Mouse (Mus musculus): ENCODE measurements around the gene Scaf8. TPM values are rescaled to one million over a fixed set of nuclear protein-coding genes. Genes with fewer than 3 reads are reported as not detected.

Scaf8 gene
- polyA plus RNA-seq, 1 experiment from 2014 or later: 23.4 TPM

GRCm38 (mm10) chr17:3218916-3219315 is 104.1 kb downstream of the Scaf8 start:
- no peak overlapping the region for H3K4me3 ChIP-seq
- H3K27me3 ChIP-seq (replicated peaks; ENCODE audit: low read depth, poor library complexity, severe bottlenecking): no peaks in the 10 kb centered on the region
- no peak for DNase-seq (ENCODE audit: low spot score)
- no peaks in the 10 kb centered on the region; the same call in 1 of the 2 replicates for H3K4me1 ChIP-seq
- peaks cover 44% of the 10 kb centered on the region for H3K36me3 ChIP-seq (replicated peaks)
- 69% methylated on average over 5 of the region's 5 CpGs for WGBS
- H3K9me3 ChIP-seq: no peaks in the 10 kb centered on the region
- no peak overlapping the region for H3K27ac ChIP-seq (replicated peaks)

- Histone ChIP-seq H3K4me3 (no peak overlapping the region), H3K4me1 (no peaks in the 10 kb centered on the region; the same call in 1 of the 2 replicates), H3K27me3 (replicated peaks; ENCODE audit: low read depth, poor library complexity, severe bottlenecking) (no peaks in the 10 kb centered on the region), H3K36me3 (replicated peaks) (peaks cover 33% of the 10 kb centered on the region), H3K27ac (replicated peaks) (no peak overlapping the region), H3K9me3 (no peaks in the 10 kb centered on the region)
- DNase-seq (ENCODE audit: low spot score): no peak
- 72% methylated on average over 11 of the region's 11 CpGs for WGBS
These were observed 105.4 kb downstream of the Scaf8 start for GRCm38 (mm10) chr17:3220201-3220600.

- Histone ChIP-seq H3K27me3 (replicated peaks; ENCODE audit: low read depth, poor library complexity, severe bottlenecking) (no peaks in the 10 kb centered on the region), H3K4me1 (no peaks in the 10 kb centered on the region; the same call in 1 of the 2 replicates), H3K27ac (replicated peaks) (no peak overlapping the region), H3K9me3 (no peaks in the 10 kb centered on the region), H3K4me3 (no peak overlapping the region), H3K36me3 (replicated peaks) (peaks cover 12% of the 10 kb centered on the region; the same call in 1 of the 2 replicates)
- 71% methylated on average over 2 of the region's 2 CpGs for WGBS
- no peak for DNase-seq (ENCODE audit: low spot score)
These were observed 108.3 kb downstream of the Scaf8 start for GRCm38 (mm10) chr17:3223071-3223470.

- DNase-seq (ENCODE audit: low spot score): no peak
- H3K27me3 ChIP-seq (replicated peaks; ENCODE audit: low read depth, poor library complexity, severe bottlenecking): no peaks in the 10 kb centered on the region
- H3K4me3 ChIP-seq: no peak overlapping the region
- H3K27ac ChIP-seq (replicated peaks): no peak overlapping the region
- peaks cover 12% of the 10 kb centered on the region; the same call in 1 of the 2 replicates for H3K36me3 ChIP-seq (replicated peaks)
- H3K4me1 ChIP-seq: no peaks in the 10 kb centered on the region; the same call in 1 of the 2 replicates
- no peaks in the 10 kb centered on the region for H3K9me3 ChIP-seq
- 86% methylated on average over 3 of the region's 3 CpGs for WGBS
These were observed 108.9 kb downstream of the Scaf8 start for GRCm38 (mm10) chr17:3223721-3224120.

- Histone ChIP-seq H3K36me3 (replicated peaks) (peaks cover 12% of the 10 kb centered on the region; the same call in 1 of the 2 replicates), H3K4me1 (no peaks in the 10 kb centered on the region; the same call in 1 of the 2 replicates), H3K9me3 (no peaks in the 10 kb centered on the region), H3K27ac (replicated peaks) (no peak overlapping the region), H3K27me3 (replicated peaks; ENCODE audit: low read depth, poor library complexity, severe bottlenecking) (no peaks in the 10 kb centered on the region), H3K4me3 (no peak overlapping the region)
- WGBS: 70% methylated on average over 4 of the region's 4 CpGs
- DNase-seq (ENCODE audit: low spot score): peak; percentile 82
These were observed 109.8 kb downstream of the Scaf8 start for GRCm38 (mm10) chr17:3224383-3225106.

GRCm38 (mm10) chr17:3230231-3231000 is 115.6 kb downstream of the Scaf8 start:
- Histone ChIP-seq H3K9me3 (no peaks in the 10 kb centered on the region), H3K36me3 (replicated peaks) (peaks cover 30% of the 10 kb centered on the region), H3K27me3 (replicated peaks; ENCODE audit: low read depth, poor library complexity, severe bottlenecking) (no peaks in the 10 kb centered on the region), H3K4me3 (no peak overlapping the region), H3K4me1 (no peaks in the 10 kb centered on the region), H3K27ac (replicated peaks) (no peak overlapping the region)
- 81% methylated on average over 17 of the region's 17 CpGs for WGBS
- peak; percentile 61 for DNase-seq (ENCODE audit: low spot score)

- DNase-seq (ENCODE audit: low spot score): no peak
- Histone ChIP-seq H3K9me3 (no peaks in the 10 kb centered on the region), H3K4me3 (no peak overlapping the region), H3K4me1 (no peaks in the 10 kb centered on the region), H3K27ac (replicated peaks) (no peak overlapping the region), H3K27me3 (replicated peaks; ENCODE audit: low read depth, poor library complexity, severe bottlenecking) (no peaks in the 10 kb centered on the region), H3K36me3 (replicated peaks) (peaks cover 38% of the 10 kb centered on the region)
- 93% methylated on average over 5 of the region's 5 CpGs for WGBS
These were observed 117.9 kb downstream of the Scaf8 start for GRCm38 (mm10) chr17:3232626-3233025.

- Histone ChIP-seq H3K36me3 (replicated peaks) (peaks cover 22% of the 10 kb centered on the region), H3K4me1 (peaks cover 14% of the 10 kb centered on the region), H3K27ac (replicated peaks) (no peak overlapping the region), H3K4me3 (no peak overlapping the region), H3K9me3 (no peaks in the 10 kb centered on the region), H3K27me3 (replicated peaks; ENCODE audit: low read depth, poor library complexity, severe bottlenecking) (no peaks in the 10 kb centered on the region)
- 93% methylated on average over 3 of the region's 3 CpGs for WGBS
- DNase-seq (ENCODE audit: low spot score): no peak
These were observed 128.9 kb downstream of the Scaf8 start for GRCm38 (mm10) chr17:3243672-3244071.

- Histone ChIP-seq H3K36me3 (replicated peaks) (peaks cover 19% of the 10 kb centered on the region), H3K4me3 (no peak overlapping the region), H3K4me1 (peaks cover 14% of the 10 kb centered on the region), H3K27me3 (replicated peaks; ENCODE audit: low read depth, poor library complexity, severe bottlenecking) (no peaks in the 10 kb centered on the region), H3K27ac (replicated peaks) (no peak overlapping the region), H3K9me3 (no peaks in the 10 kb centered on the region)
- DNase-seq (ENCODE audit: low spot score): no peak
- 86% methylated on average over 8 of the region's 8 CpGs for WGBS
These were observed 130.3 kb downstream of the Scaf8 start for GRCm38 (mm10) chr17:3244881-3245739.

GRCm38 (mm10) chr17:3246665-3247370 is 132.0 kb downstream of the Scaf8 start:
- H3K27ac ChIP-seq (replicated peaks): peak overlapping the region; percentile 24; the same call in 1 of the 2 replicates
- H3K9me3 ChIP-seq: no peaks in the 10 kb centered on the region
- peaks cover 13% of the 10 kb centered on the region; the same call in 1 of the 2 replicates for H3K36me3 ChIP-seq (replicated peaks)
- no peak for DNase-seq (ENCODE audit: low spot score)
- WGBS: 78% methylated on average over 7 of the region's 7 CpGs
- no peak overlapping the region for H3K4me3 ChIP-seq
- no peaks in the 10 kb centered on the region for H3K27me3 ChIP-seq (replicated peaks; ENCODE audit: low read depth, poor library complexity, severe bottlenecking)
- H3K4me1 ChIP-seq: peaks cover 14% of the 10 kb centered on the region
